Mouse (Mus musculus): ENCODE measurements around the gene Casz1. TPM values are rescaled to one million over a fixed set of nuclear protein-coding genes. Genes with fewer than 3 reads are reported as not detected.

The Casz1 gene
- polyA plus RNA-seq, 1 experiment: 13.5 TPM

DNA sequence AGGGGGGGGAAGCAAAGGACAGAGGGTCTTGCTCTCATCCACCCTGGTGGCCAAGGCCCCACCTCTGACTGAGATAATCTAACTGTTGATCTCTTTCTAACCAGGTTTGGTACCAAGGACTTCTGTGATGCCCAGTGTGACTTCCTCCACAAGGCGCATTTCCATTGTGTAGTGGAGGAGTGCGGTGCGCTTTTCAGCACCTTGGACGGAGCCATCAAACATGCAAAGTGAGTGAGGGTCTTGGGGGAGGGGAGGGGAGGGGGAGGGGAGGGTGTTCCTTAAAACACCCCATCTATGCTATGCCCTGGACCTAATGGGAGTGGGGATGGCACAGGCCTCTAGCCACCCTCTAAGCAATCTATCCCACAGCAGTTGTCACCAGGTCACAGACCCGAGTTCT is 138.9 kb downstream of the Casz1 start:
- H3K4me3 ChIP-seq (ENCODE audit: insufficient read depth, low read depth, low read length): no peak overlapping the region
- no peak overlapping the region for H3K27ac ChIP-seq (ENCODE audit: insufficient read depth, low read depth, low read length)
- WGBS: 76% methylated on average over 5 of the region's 5 CpGs
- H3K27me3 ChIP-seq (replicated peaks; ENCODE audit: control insufficient read depth, insufficient read depth, low read length): no peaks in the 10 kb centered on the region
- no peak for TF ChIP-seq CTCF (conservative IDR thresholded peaks at IDR 0.05; ENCODE audit: insufficient read depth, insufficient read length, low read depth, low read length)
- no peak for TF ChIP-seq POLR2A (IDR thresholded peaks at IDR 0.05; ENCODE audit: low read depth, low read length)
- H3K36me3 ChIP-seq (ENCODE audit: control insufficient read depth, insufficient read depth, low read length): no peaks in the 10 kb centered on the region
- no peak for DNase-seq
- H3K4me1 ChIP-seq (ENCODE audit: control insufficient read depth, insufficient read depth, low read length): peaks cover 2% of the 10 kb centered on the region

- Histone ChIP-seq H3K36me3 (ENCODE audit: control insufficient read depth, insufficient read depth, low read length) (no peaks in the 10 kb centered on the region), H3K27ac (ENCODE audit: insufficient read depth, low read depth, low read length) (no peak overlapping the region), H3K4me1 (ENCODE audit: control insufficient read depth, insufficient read depth, low read length) (peaks cover 5% of the 10 kb centered on the region), H3K4me3 (ENCODE audit: insufficient read depth, low read depth, low read length) (no peak overlapping the region), H3K27me3 (replicated peaks; ENCODE audit: control insufficient read depth, insufficient read depth, low read length) (no peaks in the 10 kb centered on the region)
- TF ChIP-seq POLR2A (IDR thresholded peaks at IDR 0.05; ENCODE audit: low read depth, low read length) (no peak), CTCF (conservative IDR thresholded peaks at IDR 0.05; ENCODE audit: insufficient read depth, insufficient read length, low read depth, low read length) (no peak)
- 85% methylated on average over 4 of the region's 4 CpGs for WGBS
- DNase-seq: no peak
These were observed 141.2 kb downstream of the Casz1 start for GRCm38 (mm10) chr4:148945476-148945881.

DNA sequence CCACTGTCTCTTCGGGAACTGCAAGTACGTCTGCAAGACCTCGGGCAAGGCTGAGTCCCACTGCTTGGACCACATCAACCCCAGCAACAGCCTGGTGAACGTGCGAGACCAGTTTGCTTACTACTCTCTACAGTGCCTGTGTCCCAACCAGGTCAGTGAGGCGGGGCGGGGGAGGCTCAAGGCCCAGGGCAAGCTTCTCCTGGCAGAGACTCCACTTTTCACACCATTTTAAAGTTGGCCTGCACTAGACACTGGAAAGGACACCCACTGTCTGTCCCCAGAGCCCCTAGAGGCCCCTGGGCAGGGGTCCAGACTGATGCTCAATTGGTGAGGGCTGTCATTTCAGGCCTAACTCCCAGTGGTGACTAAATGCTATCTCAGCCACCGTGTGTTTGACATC is 141.8 kb downstream of the Casz1 start:
- WGBS: 86% methylated on average over 8 of the region's 8 CpGs
- no peaks in the 10 kb centered on the region for H3K36me3 ChIP-seq (ENCODE audit: control insufficient read depth, insufficient read depth, low read length)
- H3K4me3 ChIP-seq (ENCODE audit: insufficient read depth, low read depth, low read length): no peak overlapping the region
- H3K27me3 ChIP-seq (replicated peaks; ENCODE audit: control insufficient read depth, insufficient read depth, low read length): no peaks in the 10 kb centered on the region
- no peak for DNase-seq
- peaks cover 4% of the 10 kb centered on the region; the same call in 1 of the 2 replicates for H3K4me1 ChIP-seq (ENCODE audit: control insufficient read depth, insufficient read depth, low read length)
- TF ChIP-seq POLR2A (IDR thresholded peaks at IDR 0.05; ENCODE audit: low read depth, low read length) (no peak), CTCF (conservative IDR thresholded peaks at IDR 0.05; ENCODE audit: insufficient read depth, insufficient read length, low read depth, low read length) (no peak)
- H3K27ac ChIP-seq (ENCODE audit: insufficient read depth, low read depth, low read length): no peak overlapping the region

DNA sequence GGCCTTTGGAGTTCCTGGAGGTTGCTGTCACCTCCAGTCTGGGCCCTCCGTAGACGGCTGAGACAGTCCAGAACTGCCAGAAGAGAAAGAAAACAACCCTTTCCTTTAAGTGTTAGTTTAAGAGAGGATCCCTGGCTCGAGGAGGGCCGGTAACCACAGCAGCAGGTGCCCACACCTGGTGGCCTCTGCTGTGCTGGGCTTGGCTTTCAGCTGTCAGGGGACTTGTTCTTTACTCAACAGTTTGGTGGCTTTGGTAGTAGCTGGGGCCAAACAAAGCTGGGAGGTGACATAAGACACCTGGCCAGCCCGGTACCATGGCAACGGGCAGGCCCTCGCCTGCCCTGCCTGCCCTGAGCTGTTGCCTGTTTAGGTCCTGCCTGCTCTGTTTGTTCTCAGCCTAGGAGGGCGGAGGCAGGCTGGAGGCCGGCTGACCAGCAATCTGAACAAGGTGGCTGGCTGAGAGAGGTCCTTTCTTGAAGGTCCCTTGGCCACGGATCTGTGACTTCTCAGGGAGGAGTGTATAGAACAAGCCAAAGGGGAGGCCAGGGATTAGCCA is 143.7 kb downstream of the Casz1 start:
- Histone ChIP-seq H3K4me3 (ENCODE audit: insufficient read depth, low read depth, low read length) (no peak overlapping the region), H3K27ac (ENCODE audit: insufficient read depth, low read depth, low read length) (peak overlapping the region; percentile 32), H3K27me3 (replicated peaks; ENCODE audit: control insufficient read depth, insufficient read depth, low read length) (no peaks in the 10 kb centered on the region), H3K4me1 (ENCODE audit: control insufficient read depth, insufficient read depth, low read length) (peaks cover 4% of the 10 kb centered on the region; the same call in 1 of the 2 replicates), H3K36me3 (ENCODE audit: control insufficient read depth, insufficient read depth, low read length) (no peaks in the 10 kb centered on the region)
- peak; percentile 68 for DNase-seq
- TF ChIP-seq POLR2A (IDR thresholded peaks at IDR 0.05; ENCODE audit: low read depth, low read length): no peak
- WGBS: 57% methylated on average over 10 of the region's 10 CpGs

DNA sequence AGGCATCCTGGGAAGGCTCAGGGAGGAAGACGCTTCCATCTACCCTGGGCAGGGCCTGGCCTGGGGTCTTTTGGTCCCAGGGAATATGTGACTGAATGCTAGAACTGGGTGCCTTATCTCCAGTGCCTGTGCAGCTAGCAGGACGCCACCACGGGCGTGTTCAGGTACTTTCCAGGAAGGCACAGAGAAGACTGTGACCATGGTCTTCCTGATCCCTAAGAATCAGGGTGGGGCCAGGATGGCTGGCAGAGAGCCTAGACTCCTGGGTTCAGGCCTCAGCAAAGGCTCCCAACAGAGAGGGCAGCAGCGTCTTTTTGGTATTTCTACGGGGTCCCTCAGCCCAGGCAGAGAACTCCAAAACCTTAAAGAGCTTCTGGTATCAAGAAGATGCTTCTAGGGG is 146.3 kb downstream of the Casz1 start:
- H3K4me1 ChIP-seq (ENCODE audit: control insufficient read depth, insufficient read depth, low read length): peaks cover 12% of the 10 kb centered on the region
- no peak overlapping the region for H3K27ac ChIP-seq (ENCODE audit: insufficient read depth, low read depth, low read length)
- peak; percentile 27 for DNase-seq
- H3K27me3 ChIP-seq (replicated peaks; ENCODE audit: control insufficient read depth, insufficient read depth, low read length): no peaks in the 10 kb centered on the region
- no peaks in the 10 kb centered on the region for H3K36me3 ChIP-seq (ENCODE audit: control insufficient read depth, insufficient read depth, low read length)
- TF ChIP-seq POLR2A (IDR thresholded peaks at IDR 0.05; ENCODE audit: low read depth, low read length): no peak
- TF ChIP-seq CTCF (conservative IDR thresholded peaks at IDR 0.05; ENCODE audit: insufficient read depth, insufficient read length, low read depth, low read length): no peak
- H3K4me3 ChIP-seq (ENCODE audit: insufficient read depth, low read depth, low read length): no peak overlapping the region
- 79% methylated on average over 6 of the region's 6 CpGs for WGBS

- Histone ChIP-seq H3K27me3 (replicated peaks; ENCODE audit: control insufficient read depth, insufficient read depth, low read length) (no peaks in the 10 kb centered on the region), H3K4me1 (ENCODE audit: control insufficient read depth, insufficient read depth, low read length) (peaks cover 13% of the 10 kb centered on the region), H3K36me3 (ENCODE audit: control insufficient read depth, insufficient read depth, low read length) (no peaks in the 10 kb centered on the region), H3K4me3 (ENCODE audit: insufficient read depth, low read depth, low read length) (no peak overlapping the region), H3K27ac (ENCODE audit: insufficient read depth, low read depth, low read length) (no peak overlapping the region)
- TF ChIP-seq CTCF (conservative IDR thresholded peaks at IDR 0.05; ENCODE audit: insufficient read depth, insufficient read length, low read depth, low read length) (no peak), POLR2A (IDR thresholded peaks at IDR 0.05; ENCODE audit: low read depth, low read length) (no peak)
- WGBS: 55% methylated on average over 25 of the region's 25 CpGs
- peak; percentile 57 for DNase-seq
These were observed 146.9 kb downstream of the Casz1 start for GRCm38 (mm10) chr4:148950932-148951650.

GRCm38 (mm10) chr4:148951821-148952291 is 147.6 kb downstream of the Casz1 start:
- Histone ChIP-seq H3K27ac (ENCODE audit: insufficient read depth, low read depth, low read length) (no peak overlapping the region), H3K36me3 (ENCODE audit: control insufficient read depth, insufficient read depth, low read length) (no peaks in the 10 kb centered on the region), H3K27me3 (replicated peaks; ENCODE audit: control insufficient read depth, insufficient read depth, low read length) (no peaks in the 10 kb centered on the region), H3K4me1 (ENCODE audit: control insufficient read depth, insufficient read depth, low read length) (peaks cover 13% of the 10 kb centered on the region), H3K4me3 (ENCODE audit: insufficient read depth, low read depth, low read length) (peak overlapping the region; percentile 2; the same call in 1 of the 2 replicates)
- WGBS: 60% methylated on average over 44 of the region's 44 CpGs
- DNase-seq: no peak
- no peak for TF ChIP-seq CTCF (conservative IDR thresholded peaks at IDR 0.05; ENCODE audit: insufficient read depth, insufficient read length, low read depth, low read length)
- TF ChIP-seq POLR2A (IDR thresholded peaks at IDR 0.05; ENCODE audit: low read depth, low read length): no peak
